ENCODE assay signal across 32 mouse cellular contexts in genomic region chr13:60864281-60864680, GRCm38 (mm10). TPM values are rescaled to one million over a fixed set of nuclear protein-coding genes. Genes with fewer than 3 reads are reported as not detected.
"Had no signal": no experiment of that assay in that cellular context is flagged by ENCODE, and none has a peak within 500 bp of the region (broad histone marks: within the 10 kb centered on the region; RNA-seq: fewer than 3 reads in every experiment).

4930486L24Rik (minus strand) TSS chr13:60864475.

- H3K4me1 ChIP-seq: heart, embryonic 13.5 days; heart, embryonic 15.5 days; hindbrain, embryonic 13.5 days; intestine, embryonic 15.5 days; limb, embryonic 10.5 days; limb, embryonic 12.5 days; liver, embryonic 13.5 days; liver, embryonic 15.5 days had no signal

- H3K9ac ChIP-seq: heart, embryonic 13.5 days; heart, embryonic 15.5 days; hindbrain, embryonic 13.5 days; intestine, embryonic 15.5 days; limb, embryonic 12.5 days; liver, embryonic 13.5 days; liver, embryonic 15.5 days had no signal

- H3K36me3 ChIP-seq: heart, embryonic 13.5 days; heart, embryonic 15.5 days; hindbrain, embryonic 13.5 days; intestine, embryonic 15.5 days; limb, embryonic 10.5 days; limb, embryonic 12.5 days; liver, embryonic 13.5 days; liver, embryonic 15.5 days had no signal

- H3K27ac ChIP-seq: gastrocnemius, adult 2 months; heart, adult 2 months; heart, embryonic 13.5 days; heart, embryonic 15.5 days; hindbrain, embryonic 13.5 days; intestine, embryonic 15.5 days; left cerebral cortex, adult 2 months; limb, embryonic 10.5 days; limb, embryonic 12.5 days; liver, embryonic 13.5 days; liver, embryonic 15.5 days had no signal

- H3K27me3 ChIP-seq: heart, embryonic 13.5 days; heart, embryonic 15.5 days; hindbrain, embryonic 13.5 days; intestine, embryonic 15.5 days; limb, embryonic 12.5 days; liver, embryonic 13.5 days; liver, embryonic 15.5 days had no signal

- ATAC-seq: hindbrain, embryonic 16.5 days; inflammation-experienced regulatory T-cells, adult 6 months; intestine, embryonic 15.5 days; intestine, postnatal 0 days had no signal

- DNase-seq: gastrocnemius, adult 2 months; gastrocnemius, postnatal 10 days; gastrocnemius, postnatal 25 days; heart, adult 2 months; heart, postnatal 14 days; heart, postnatal 36 days; kidney, adult 18-20 months; kidney, adult 8-10 months; kidney, postnatal 10 days; kidney, postnatal 25 days; kidney, postnatal 4 days; layer of hippocampus, adult 9-11 months; layer of hippocampus, postnatal 36 days; liver; liver, embryonic 13.5 days had no signal

- H3K9me3 ChIP-seq: heart, embryonic 13.5 days; heart, embryonic 15.5 days; hindbrain, embryonic 13.5 days; intestine, embryonic 15.5 days; limb, embryonic 10.5 days; limb, embryonic 12.5 days; liver, embryonic 13.5 days; liver, embryonic 15.5 days had no signal

- H3K4me3 ChIP-seq: gastrocnemius, adult 2 months; heart, adult 2 months; heart, embryonic 13.5 days; heart, embryonic 15.5 days; hindbrain, embryonic 13.5 days; intestine, embryonic 15.5 days; left cerebral cortex, adult 2 months; limb, embryonic 10.5 days; limb, embryonic 12.5 days; liver, embryonic 13.5 days; liver, embryonic 15.5 days had no signal

- H3K4me2 ChIP-seq: heart, embryonic 11.5 days; heart, embryonic 13.5 days; heart, embryonic 15.5 days; hindbrain, embryonic 13.5 days; intestine, embryonic 15.5 days; limb, embryonic 12.5 days; liver, embryonic 11.5 days; liver, embryonic 13.5 days; liver, embryonic 15.5 days had no signal

RNA-seq across cellular contexts. Expression of gene 4930486L24Rik, which starts in this region (rescaled TPM):
- total RNA-seq: heart, adult 2 months; hematopoietic stem cell, adult 5-6 weeks; layer of hippocampus, postnatal 36 days had no signal
- polyA plus RNA-seq: heart, embryonic 11.5 days; heart, embryonic 13.5 days; heart, embryonic 15.5 days; heart, postnatal 0 days; hindbrain, embryonic 11.5 days; hindbrain, embryonic 13.5 days; intestine, embryonic 15.5 days; limb, embryonic 10.5 days; limb, embryonic 12.5 days; limb, embryonic 14.5 days; liver, embryonic 13.5 days had no signal
